Mouse (Mus musculus): ENCODE results near the gene Slc26a8. TPM values are rescaled to one million over a fixed set of nuclear protein-coding genes. Genes with fewer than 3 reads are reported as not detected.

Gene Slc26a8
- polyA plus RNA-seq, 1 experiment from 2014 or later = 0.33 TPM

DNA sequence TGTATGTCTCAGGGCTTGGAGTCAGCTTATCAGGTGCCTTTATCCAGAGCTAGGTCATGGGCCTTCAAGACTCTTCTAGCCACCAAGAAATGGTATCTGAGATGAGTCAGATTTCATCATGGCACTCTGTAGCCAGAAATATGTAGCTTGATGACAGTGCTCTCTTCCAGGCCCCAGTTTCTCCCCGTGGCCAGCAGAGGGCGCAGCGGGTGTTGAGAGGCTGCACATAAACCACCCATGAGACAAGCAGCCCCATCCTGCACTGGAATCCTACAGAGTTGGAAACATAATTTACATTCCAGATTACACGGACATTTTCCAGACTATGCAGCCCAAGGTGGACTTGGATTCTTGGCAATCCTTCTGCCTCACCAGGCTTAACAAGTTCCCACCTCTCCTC is 97.0 kb downstream of the Slc26a8 start:
- Histone ChIP-seq H3K36me3 (ENCODE audit: insufficient read depth) (peaks cover 90% of the 10 kb centered on the region), H3K4me2 (no peak overlapping the region), H3K4me3 (ENCODE audit: low read depth, low read length) (no peak overlapping the region), H3K27ac (ENCODE audit: low read depth) (no peak overlapping the region), H3K9ac (no peak overlapping the region), H3K9me3 (ENCODE audit: low read depth, low read length) (no peaks in the 10 kb centered on the region), H3K27me3 (ENCODE audit: insufficient read depth, low read length) (no peaks in the 10 kb centered on the region), H3K4me1 (ENCODE audit: insufficient read depth) (no peaks in the 10 kb centered on the region)
- ATAC-seq (ENCODE audit: insufficient read depth) (no peak; the same call in 1 of the 2 replicates), DNase-seq (peak; percentile 83)
- 8% methylated on average over 4 of the region's 4 CpGs for WGBS
- peak; percentile 90 for TF ChIP-seq CTCF (IDR thresholded peaks at IDR 0.05; ENCODE audit: low read depth)

DNA sequence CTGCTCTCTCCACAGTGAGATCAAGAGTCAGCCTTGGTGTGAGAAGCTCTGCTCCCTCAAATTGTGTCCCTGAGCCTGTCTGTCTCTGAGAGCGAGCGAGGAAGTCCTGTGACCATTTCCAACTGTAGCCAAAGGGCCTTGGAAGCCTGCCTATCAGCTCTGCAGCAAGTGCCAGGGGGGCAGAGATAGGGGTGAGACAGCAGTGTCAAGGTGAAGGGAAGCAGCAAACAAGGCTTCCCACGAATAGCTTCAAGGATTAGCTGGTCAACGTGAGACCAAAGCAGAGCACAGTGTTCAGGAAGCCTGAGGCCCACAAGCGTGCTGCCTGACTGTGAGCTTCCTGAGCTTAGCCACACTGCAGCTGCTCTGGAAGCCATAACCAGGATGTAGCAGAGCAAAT is 98.6 kb downstream of the Slc26a8 start:
- no peak for ATAC-seq (ENCODE audit: insufficient read depth)
- 86% methylated on average over 5 of the region's 5 CpGs for WGBS
- no peaks in the 10 kb centered on the region for H3K9me3 ChIP-seq (ENCODE audit: low read depth, low read length)

DNA sequence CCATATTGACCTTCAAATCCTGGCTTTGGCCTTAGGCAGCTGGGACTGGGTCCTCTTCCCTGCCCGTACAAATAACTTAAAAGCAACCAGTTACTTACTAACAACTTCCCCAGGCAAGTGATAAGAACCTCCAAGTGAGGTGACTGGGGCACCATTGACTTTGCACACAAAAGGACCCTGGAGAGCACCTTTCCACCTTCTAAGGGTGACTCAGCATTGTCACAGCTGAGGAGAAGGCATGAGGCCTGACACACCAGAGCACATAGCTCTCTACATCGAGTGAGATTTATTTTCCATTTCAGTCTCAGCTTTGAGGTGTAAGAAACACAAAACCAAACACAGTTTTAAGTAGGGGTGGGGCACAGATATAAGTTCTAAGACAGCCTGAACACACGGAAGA is 99.4 kb downstream of the Slc26a8 start:
- Histone ChIP-seq H3K9me3 (ENCODE audit: low read depth, low read length) (no peaks in the 10 kb centered on the region), H3K27me3 (ENCODE audit: insufficient read depth, low read length) (no peaks in the 10 kb centered on the region), H3K4me1 (ENCODE audit: insufficient read depth) (no peaks in the 10 kb centered on the region), H3K27ac (ENCODE audit: low read depth) (no peak overlapping the region), H3K9ac (no peak overlapping the region), H3K4me3 (ENCODE audit: low read depth, low read length) (no peak overlapping the region), H3K36me3 (ENCODE audit: insufficient read depth) (peaks cover 79% of the 10 kb centered on the region), H3K4me2 (no peak overlapping the region)
- TF ChIP-seq CTCF (IDR thresholded peaks at IDR 0.05; ENCODE audit: low read depth) = no peak
- WGBS = 72% methylated on average over 3 of the region's 3 CpGs
- ATAC-seq (ENCODE audit: insufficient read depth) (no peak), DNase-seq (no peak)

More for the DNA sequence above, 98.6 kb downstream of the Slc26a8 start:
- H3K4me2 ChIP-seq = no peak overlapping the region
- peaks cover 85% of the 10 kb centered on the region for H3K36me3 ChIP-seq (ENCODE audit: insufficient read depth)
- TF ChIP-seq CTCF (IDR thresholded peaks at IDR 0.05; ENCODE audit: low read depth) = no peak
- no peaks in the 10 kb centered on the region for H3K27me3 ChIP-seq (ENCODE audit: insufficient read depth, low read length)
- no peak overlapping the region for H3K9ac ChIP-seq
- H3K27ac ChIP-seq (ENCODE audit: low read depth) = no peak overlapping the region
- H3K4me3 ChIP-seq (ENCODE audit: low read depth, low read length) = no peak overlapping the region
- no peak for DNase-seq
- no peaks in the 10 kb centered on the region for H3K4me1 ChIP-seq (ENCODE audit: insufficient read depth)

DNA sequence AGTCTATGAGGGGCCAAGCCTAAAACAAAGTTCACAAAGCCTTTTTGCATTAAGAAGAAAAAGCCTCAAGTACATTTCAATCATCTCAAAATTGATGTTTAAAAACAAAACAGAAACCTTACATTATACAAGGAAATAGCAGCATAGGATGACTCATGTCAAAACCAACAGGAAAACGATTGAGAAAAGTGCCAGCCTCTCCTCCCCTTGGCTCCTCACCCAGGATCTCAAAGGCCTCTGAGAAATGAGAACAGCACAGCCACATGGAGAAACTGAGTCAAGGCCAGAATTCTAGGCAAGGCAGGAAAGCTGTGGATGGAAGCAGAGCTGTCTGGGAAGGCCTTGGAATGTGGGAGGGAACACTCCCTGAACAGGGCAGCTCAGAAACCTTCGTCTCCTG is 101.4 kb downstream of the Slc26a8 start:
- no peak for TF ChIP-seq CTCF (IDR thresholded peaks at IDR 0.05; ENCODE audit: low read depth)
- Histone ChIP-seq H3K36me3 (ENCODE audit: insufficient read depth) (peaks cover 65% of the 10 kb centered on the region), H3K9me3 (ENCODE audit: low read depth, low read length) (no peaks in the 10 kb centered on the region), H3K27ac (ENCODE audit: low read depth) (no peak overlapping the region), H3K27me3 (ENCODE audit: insufficient read depth, low read length) (no peaks in the 10 kb centered on the region), H3K4me3 (ENCODE audit: low read depth, low read length) (no peak overlapping the region), H3K4me2 (no peak overlapping the region), H3K4me1 (ENCODE audit: insufficient read depth) (no peaks in the 10 kb centered on the region), H3K9ac (no peak overlapping the region)
- ATAC-seq (ENCODE audit: insufficient read depth) (no peak), DNase-seq (no peak)
- WGBS = 82% methylated on average over 2 of the region's 2 CpGs

Other genes with a start within 250 kb of the Slc26a8 start
- gene Fkbp5, start 172.7 kb downstream of the Slc26a8 start, polyA plus RNA-seq (2014; fragmentation: Nextera tagmentation; extraction: Ambion mirVana) = 8.3 and 8.7 TPM in 2 replicates
- gene Armc12, start 159.4 kb downstream of the Slc26a8 start, polyA plus RNA-seq (2014; fragmentation: Nextera tagmentation; extraction: Ambion mirVana) = not detected in 2 replicates
- not detected in 2 replicates for gene Clpsl2, start 140.8 kb downstream of the Slc26a8 start, polyA plus RNA-seq (2014; fragmentation: Nextera tagmentation; extraction: Ambion mirVana)
- 0.33 and 0.80 TPM in 2 replicates for gene Clps, start 129.5 kb downstream of the Slc26a8 start, polyA plus RNA-seq (2014; fragmentation: Nextera tagmentation; extraction: Ambion mirVana)
- gene Lhfpl5, start 114.6 kb downstream of the Slc26a8 start, polyA plus RNA-seq (2014; fragmentation: Nextera tagmentation; extraction: Ambion mirVana) = 0.20 and 0.32 TPM in 2 replicates
- gene Srpk1, start 67.5 kb downstream of the Slc26a8 start, polyA plus RNA-seq (2014; fragmentation: Nextera tagmentation; extraction: Ambion mirVana) = 105 and 122 TPM in 2 replicates
- gene Mapk14, start 1.1 kb upstream of the Slc26a8 start, polyA plus RNA-seq (2014; fragmentation: Nextera tagmentation; extraction: Ambion mirVana) = 76.1 and 77.4 TPM in 2 replicates
- 3.1 and 5.2 TPM in 2 replicates for gene AC170998.1, start 35.9 kb upstream of the Slc26a8 start, polyA plus RNA-seq (2014; fragmentation: Nextera tagmentation; extraction: Ambion mirVana)
- gene Mapk13, start 79.1 kb upstream of the Slc26a8 start, polyA plus RNA-seq (2014; fragmentation: Nextera tagmentation; extraction: Ambion mirVana) = 53.7 and 61.0 TPM in 2 replicates
- gene Brpf3, start 110.9 kb upstream of the Slc26a8 start, polyA plus RNA-seq (2014; fragmentation: Nextera tagmentation; extraction: Ambion mirVana) = 10.0 and 12.5 TPM in 2 replicates
- gene Pnpla1, start 168.2 kb upstream of the Slc26a8 start, polyA plus RNA-seq (2014; fragmentation: Nextera tagmentation; extraction: Ambion mirVana) = 0.05 TPM in 1 of 2 replicates, not detected in the other
- 0.37 TPM in 1 of 2 replicates, not detected in the other for gene 4930539E08Rik, start 225.1 kb upstream of the Slc26a8 start, polyA plus RNA-seq (2014; fragmentation: Nextera tagmentation; extraction: Ambion mirVana)

Data from lung, embryonic 14.5 days (tissue).